Mouse (Mus musculus) large intestine, adult 2 months (tissue): Measurements from ENCODE around the gene Dhrs11. TPM values are rescaled to one million over a fixed set of nuclear protein-coding genes. Genes with fewer than 3 reads are reported as not detected.
"Not testable (repeated sequence)": the region's sequence is repeated elsewhere in the genome, so short reads cannot be mapped to it uniquely, and the experiment has no call there.

Experiments used
- DNase-seq: peaks from one replicate; pipeline ENCODE4 v3.0.0-alpha.2; 2012; ENCODE audit warnings: low read depth, low spot score
- WGBS: fragments of 180-500 bp; shearing (Covaris S2); methylation state at CpG from one replicate; pipeline ENCODE4 v1.1.7; 2018; 5-methylcytosine and 5-hydroxymethylcytosine counted together
- polyA plus RNA-seq: library from polyadenylated mRNA; depleted of rRNA; stranded (reverse); fragments of >200 nt; gene quantifications from 2 replicates; pipeline ENCODE4 v1.2.3, GENCODE M21; 2012; rRNA removed

Gene Dhrs11
- 401 and 620 TPM in 2 replicates for polyA plus RNA-seq

GRCm38 (mm10) chr11:84828516-84829399 is at the start of gene Dhrs11:
TSS of gene Dhrs11 (minus strand) at chr11:84828994.
- WGBS, result under 1% methylated on average over 62 of the region's 62 CpGs
- DNase-seq, result no peak

GRCm38 (mm10) chr11:84876020-84876419 is 47.2 kb upstream of the Dhrs11 start:
- not testable (repeated sequence) for DNase-seq
- 54% methylated on average over 1 of the region's 1 CpGs for WGBS

DNA sequence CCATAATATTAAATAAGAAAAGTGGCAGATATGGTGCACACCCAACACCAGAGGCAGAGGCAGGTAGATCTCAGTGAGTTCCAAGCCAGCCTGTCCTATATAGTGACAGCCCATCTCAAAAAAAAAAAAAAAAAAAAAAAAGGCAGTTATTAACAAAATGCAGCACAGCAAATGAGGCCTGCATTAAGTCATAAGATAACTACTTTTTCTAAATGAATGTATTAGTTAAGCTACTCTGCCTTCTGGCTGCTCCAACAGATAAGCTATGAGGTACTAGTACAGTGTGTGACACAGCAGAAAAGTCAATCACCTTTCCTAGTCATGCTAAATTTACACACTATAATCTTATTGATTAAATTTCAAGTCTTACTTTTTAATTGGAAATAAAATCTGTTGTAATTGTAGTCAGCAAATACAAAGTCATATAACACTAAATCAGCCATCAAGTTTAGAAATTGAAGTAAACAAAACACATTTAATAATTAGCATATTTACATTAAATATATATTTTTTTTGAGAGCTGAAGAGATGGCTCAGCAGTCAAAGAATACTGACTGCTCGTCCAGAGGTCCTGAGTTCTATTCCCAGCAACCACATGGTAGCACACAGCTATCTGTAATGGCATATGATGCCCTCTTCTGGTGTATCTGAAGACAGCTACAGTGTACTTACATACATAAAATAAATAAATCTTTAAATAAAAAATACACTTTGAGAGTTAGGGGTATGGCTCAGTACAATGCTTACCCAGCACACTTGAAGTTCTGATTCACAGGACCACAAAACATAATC is 44.4 kb upstream of the Dhrs11 start:
- 85% methylated on average over 1 of the region's 1 CpGs for WGBS
- DNase-seq, result no peak

GRCm38 (mm10) chr11:84871548-84872069 is 42.8 kb upstream of the Dhrs11 start:
- 31% methylated on average over 4 of the region's 4 CpGs for WGBS
- DNase-seq, result no peak

GRCm38 (mm10) chr11:84871046-84871445 is 42.3 kb upstream of the Dhrs11 start:
- WGBS, result under 1% methylated on average over 10 of the region's 10 CpGs
- no peak for DNase-seq

- DNase-seq, result no peak
- under 1% methylated on average over 51 of the region's 62 CpGs for WGBS
Observed at GRCm38 (mm10) chr11:84870337-84871043, 41.7 kb upstream of the Dhrs11 start, which contains the start of gene Ggnbp2. TSS of gene Ggnbp2 (minus strand) at chr11:84870817.

DNA sequence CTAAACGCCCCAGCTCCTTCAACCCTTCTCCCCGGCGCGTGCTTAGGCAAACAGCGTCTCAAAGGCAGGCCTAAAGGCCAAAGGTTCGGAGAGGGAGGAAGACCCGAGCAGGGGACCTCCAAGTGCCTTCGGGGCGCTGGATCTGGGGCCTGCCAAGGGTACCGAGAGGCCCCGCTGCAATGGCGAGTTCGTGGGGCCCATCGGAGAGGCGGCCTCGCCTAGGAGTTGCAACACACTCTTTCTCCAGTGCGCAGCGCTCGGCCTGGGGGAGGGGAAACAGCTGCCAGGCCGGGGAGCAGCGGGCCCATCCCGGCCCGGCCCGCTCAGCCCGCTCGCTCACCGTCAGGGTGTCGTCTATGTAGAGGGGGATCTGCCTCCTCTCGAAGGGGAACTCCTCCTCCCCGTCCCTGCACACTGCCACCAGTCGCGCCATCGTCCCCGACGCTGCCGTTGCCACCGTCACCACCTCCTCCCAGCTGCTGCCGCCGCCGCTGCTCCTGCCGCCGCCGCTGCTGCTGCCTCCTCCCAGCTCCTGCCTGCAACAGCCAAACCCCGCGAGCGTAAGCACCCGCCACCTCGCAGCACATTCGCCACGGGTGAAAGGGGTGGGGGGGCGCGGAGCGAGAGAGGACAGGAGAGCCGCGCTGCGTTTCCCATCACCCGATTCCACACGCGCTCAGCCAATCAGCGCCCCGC is 40.9 kb upstream of the Dhrs11 start:
- DNase-seq, result no peak
- under 1% methylated on average over 61 of the region's 61 CpGs for WGBS

- 3% methylated on average over 7 of the region's 7 CpGs for WGBS
- no peak for DNase-seq
Observed at GRCm38 (mm10) chr11:84868786-84869259, 40.0 kb upstream of the Dhrs11 start.

- 33% methylated on average over 2 of the region's 2 CpGs for WGBS
- DNase-seq, result no peak
Observed at GRCm38 (mm10) chr11:84867586-84867985, 38.8 kb upstream of the Dhrs11 start.

- no peak for DNase-seq
- 30% methylated on average over 2 of the region's 2 CpGs for WGBS
Observed at GRCm38 (mm10) chr11:84865268-84865667, 36.5 kb upstream of the Dhrs11 start.

- 95% methylated on average over 6 of the region's 6 CpGs for WGBS
- no peak for DNase-seq
Observed at GRCm38 (mm10) chr11:84855285-84855684, 26.5 kb upstream of the Dhrs11 start.

DNA sequence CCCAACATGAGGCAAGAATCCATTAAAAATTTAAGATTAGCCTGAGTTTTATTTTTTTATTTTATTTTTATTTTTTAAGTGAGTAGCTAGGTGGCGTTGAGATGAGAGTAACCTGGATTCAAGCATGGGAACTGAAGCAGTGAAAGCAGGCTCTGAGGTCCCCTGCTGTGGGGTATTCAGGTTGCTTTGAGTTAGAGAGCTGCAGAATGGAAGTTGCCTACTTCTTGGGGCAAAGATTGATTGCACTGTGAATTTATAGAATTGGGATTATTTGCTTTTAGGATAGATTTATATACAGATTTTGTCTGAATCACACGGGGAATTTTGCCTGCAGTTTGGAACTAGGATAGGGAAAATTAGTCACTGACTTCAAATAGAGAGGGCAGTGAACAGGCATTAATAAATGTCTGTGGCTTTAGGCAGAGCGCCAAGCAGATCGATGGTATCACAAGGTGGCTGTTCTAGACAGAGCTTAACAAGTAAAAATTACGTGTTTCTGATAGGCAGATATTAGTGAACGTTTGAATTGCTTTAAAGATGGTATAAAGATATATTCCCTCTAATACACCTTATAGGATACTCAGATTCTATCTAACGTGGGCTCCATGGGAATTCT is 18.8 kb upstream of the Dhrs11 start:
- no peak for DNase-seq
- WGBS, result 85% methylated on average over 7 of the region's 7 CpGs

- WGBS, result 96% methylated on average over 15 of the region's 15 CpGs
- DNase-seq, result no peak
Observed at GRCm38 (mm10) chr11:84846741-84847474, 18.1 kb upstream of the Dhrs11 start.

GRCm38 (mm10) chr11:84839330-84839729 is 10.5 kb upstream of the Dhrs11 start:
- WGBS, result 82% methylated on average over 2 of the region's 2 CpGs
- DNase-seq, result no peak

DNA sequence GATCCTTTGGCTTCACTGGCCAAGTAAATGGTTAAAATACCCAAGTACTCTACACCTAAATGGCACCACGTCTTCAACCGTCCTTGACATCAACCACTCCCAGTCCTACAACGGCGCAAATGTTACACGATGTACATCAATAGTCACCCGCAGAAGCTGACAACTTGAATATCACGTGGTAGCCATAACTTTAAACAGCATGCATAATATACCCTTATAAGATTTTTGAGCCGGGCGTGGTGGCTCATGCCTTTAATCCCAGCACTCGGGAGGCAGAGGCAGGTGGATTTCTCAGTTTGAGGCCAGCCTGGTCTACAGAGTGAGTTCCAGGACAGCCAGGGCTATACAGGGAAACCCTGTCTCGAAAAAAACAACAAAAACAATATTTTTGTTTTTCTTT is 701 bp upstream of the Dhrs11 start:
- 38% methylated on average over 11 of the region's 11 CpGs for WGBS
- not testable (repeated sequence) for DNase-seq

DNA sequence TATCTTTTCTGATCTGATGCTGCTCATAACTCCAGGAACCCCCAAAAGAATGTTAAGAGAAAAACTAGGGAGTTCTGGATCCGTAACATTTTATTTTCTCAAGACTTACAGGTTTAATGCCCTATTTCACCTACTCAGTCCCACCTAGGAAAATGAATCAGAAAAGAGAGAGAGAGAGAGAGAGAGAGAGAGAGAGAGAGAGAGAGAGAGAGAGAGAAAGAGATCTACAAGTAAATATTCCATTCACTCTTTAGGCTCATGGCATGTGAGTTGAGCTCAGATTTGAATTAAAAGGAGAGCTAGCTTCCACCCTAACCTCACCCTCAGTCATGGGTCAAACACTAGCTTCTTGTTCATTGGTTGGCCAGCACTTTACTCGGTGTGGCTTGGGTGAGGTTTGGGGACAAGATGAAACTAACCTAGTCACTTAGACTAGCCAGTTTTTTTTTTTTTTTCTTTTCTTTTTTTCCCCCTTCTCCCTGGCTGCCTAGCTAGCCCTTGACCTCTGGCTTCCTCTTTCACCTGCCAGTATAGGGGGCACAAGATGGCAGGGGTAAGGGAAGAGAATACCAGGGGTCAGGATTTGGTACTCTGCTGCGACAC is 792 bp downstream of the Dhrs11 start:
- WGBS, result 34% methylated on average over 3 of the region's 3 CpGs
- DNase-seq, result no peak

GRCm38 (mm10) chr11:84827492-84827891 is 1.3 kb downstream of the Dhrs11 start:
- no peak for DNase-seq

DNA sequence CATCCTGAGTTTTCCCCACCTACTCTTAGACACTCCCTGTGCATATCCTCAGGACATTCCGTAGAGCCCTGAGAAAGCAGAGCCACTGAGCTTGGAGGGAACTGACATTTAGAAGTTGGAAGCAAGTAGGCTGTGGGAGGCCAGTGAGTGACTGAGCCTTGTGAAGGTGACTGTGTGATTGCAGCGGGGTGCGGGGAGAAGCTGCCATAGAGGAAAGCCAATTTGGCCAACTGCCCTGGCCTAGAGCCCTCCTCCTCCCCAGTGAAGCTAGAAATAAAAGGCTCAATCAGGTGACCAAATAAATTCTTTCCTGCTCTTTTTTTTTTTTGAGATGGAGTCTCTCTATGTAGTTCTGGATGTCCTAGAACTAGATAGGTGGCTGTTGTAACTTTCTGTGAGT is 2.6 kb downstream of the Dhrs11 start:
- WGBS, result 14% methylated on average over 3 of the region's 3 CpGs
- DNase-seq, result no peak
